Mouse (Mus musculus) C2C12 (cell line): ENCODE results near the gene Gphb5. TPM values are rescaled to one million over a fixed set of nuclear protein-coding genes. Genes with fewer than 3 reads are reported as not detected.
A peak's percentile ranks its signal among the peaks of the same experiment; 100 is the strongest.
"Not testable (repeated sequence)": the region's sequence is repeated elsewhere in the genome, so short reads cannot be mapped to it uniquely, and the experiment has no call there.

Experiments
- H3K27me3 ChIP-seq: one replicate; pipeline ENCODE4 v1.6.1; 2011; ENCODE audit not compliant: control insufficient read depth, insufficient read depth, insufficient read length
- H3K36me3 ChIP-seq: one replicate; pipeline ENCODE4 v1.6.1; 2011; ENCODE audit not compliant: control insufficient read depth, insufficient read depth
- H3K4me3 ChIP-seq: one replicate; pipeline ENCODE4 v1.5.1; 2011; ENCODE audit warnings: mild to moderate bottlenecking, control low read depth; ENCODE audit not compliant: poor library complexity, insufficient read depth, severe bottlenecking
- H3K79me2 ChIP-seq: one replicate; pipeline ENCODE4 v1.6.1; 2011; ENCODE audit not compliant: control insufficient read depth, insufficient read depth
- H3K79me3 ChIP-seq: one replicate; pipeline ENCODE4 v1.6.1; 2011; ENCODE audit warnings: low read depth, control low read depth
- H3ac ChIP-seq: one replicate; pipeline ENCODE3; 2011; ENCODE audit warnings: low read depth; ENCODE audit not compliant: control insufficient read depth, insufficient read length
- CEBPB ChIP-seq: IDR thresholded peaks from one replicate; pipeline ENCODE4 v1.6.1; 2011; ENCODE audit warnings: low read depth, mild to moderate bottlenecking, control low read depth, moderate library complexity
- CTCF ChIP-seq: IDR thresholded peaks from one replicate; pipeline ENCODE4 v1.5.1; 2011; ENCODE audit not compliant: control insufficient read depth, insufficient read depth, insufficient read length
- FOSL1 ChIP-seq: IDR thresholded peaks from one replicate; pipeline ENCODE4 v1.8.0; 2011; ENCODE audit warnings: mild to moderate bottlenecking, low read length; ENCODE audit not compliant: poor library complexity, insufficient read depth, severe bottlenecking
- MAX ChIP-seq: IDR thresholded peaks from one replicate; pipeline ENCODE4 v1.6.1; 2011; ENCODE audit warnings: mild to moderate bottlenecking, control low read depth
- MYOD1 ChIP-seq: IDR thresholded peaks from one replicate; pipeline ENCODE4 v1.6.1; 2011; ENCODE audit warnings: low read depth; ENCODE audit not compliant: control insufficient read depth, insufficient read length
- MYOG ChIP-seq: IDR thresholded peaks from one replicate; pipeline ENCODE4 v1.6.1; 2011; ENCODE audit not compliant: control insufficient read depth, insufficient read length; ENCODE audit errors: extremely low read depth
- USF1 ChIP-seq: IDR thresholded peaks from one replicate; pipeline ENCODE4 v1.6.1; 2011; ENCODE audit warnings: low read depth, mild to moderate bottlenecking, control low read depth, moderate library complexity
- polyA plus RNA-seq: library from polyadenylated mRNA; unstranded; fragments of >200 nt; fragmentation: generic; extraction: Trizol; gene quantifications from one replicate; pipeline ENCODE4 v1.2.1, GENCODE M21; 2012; ENCODE audit warnings: missing spikeins

Gene Gphb5
- polyA plus RNA-seq, 1 experiment: not detected

- Histone ChIP-seq H3K79me3 (no peaks in the 10 kb centered on the region), H3K36me3 (peaks cover 20% of the 10 kb centered on the region), H3K4me3 (no peak overlapping the region), H3K79me2 (no peaks in the 10 kb centered on the region), H3K27me3 (no peaks in the 10 kb centered on the region), H3ac (no peak overlapping the region)
- TF ChIP-seq MYOD1 (no peak), CEBPB (no peak), MYOG (no peak), CTCF (no peak), MAX (no peak), USF1 (no peak), FOSL1 (no peak)
Measured at GRCm38 (mm10) chr12:75453027-75453426, 36.4 kb upstream of the Gphb5 start.

GRCm38 (mm10) chr12:75450592-75450991, 34.0 kb upstream of the Gphb5 start:
- Histone ChIP-seq H3ac (no peak overlapping the region), H3K36me3 (peaks cover 9% of the 10 kb centered on the region), H3K79me2 (no peaks in the 10 kb centered on the region), H3K4me3 (no peak overlapping the region), H3K79me3 (no peaks in the 10 kb centered on the region), H3K27me3 (no peaks in the 10 kb centered on the region)
- TF ChIP-seq CEBPB (no peak), FOSL1 (no peak), USF1 (no peak), MYOD1 (no peak), CTCF (no peak), MAX (no peak), MYOG (no peak)

DNA sequence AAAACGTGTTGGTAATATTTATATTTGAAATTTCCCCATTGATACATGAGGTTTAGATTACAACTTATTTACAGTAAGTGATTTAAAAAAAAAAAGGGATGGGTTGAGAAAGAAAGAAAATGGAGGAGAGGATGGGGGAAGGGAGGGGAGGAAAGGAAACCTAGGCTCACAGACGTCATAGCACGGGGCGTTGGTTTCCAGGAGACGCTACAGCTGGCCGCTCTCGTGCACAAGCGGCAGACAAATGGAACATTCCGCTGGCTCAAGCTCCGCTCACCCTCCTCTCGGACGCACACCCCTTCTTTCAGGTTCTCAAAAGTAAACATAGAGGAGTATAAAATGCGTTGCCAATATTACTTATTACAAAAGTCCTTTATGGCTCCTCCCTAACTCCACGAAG, 33.4 kb upstream of the Gphb5 start:
- TF ChIP-seq FOSL1 (no peak), MYOD1 (no peak), MYOG (no peak), MAX (no peak), CTCF (no peak), USF1 (no peak), CEBPB (no peak)
- Histone ChIP-seq H3K79me3 (no peaks in the 10 kb centered on the region), H3K27me3 (no peaks in the 10 kb centered on the region), H3K36me3 (peaks cover 7% of the 10 kb centered on the region), H3K4me3 (no peak overlapping the region), H3ac (no peak overlapping the region), H3K79me2 (no peaks in the 10 kb centered on the region)

DNA sequence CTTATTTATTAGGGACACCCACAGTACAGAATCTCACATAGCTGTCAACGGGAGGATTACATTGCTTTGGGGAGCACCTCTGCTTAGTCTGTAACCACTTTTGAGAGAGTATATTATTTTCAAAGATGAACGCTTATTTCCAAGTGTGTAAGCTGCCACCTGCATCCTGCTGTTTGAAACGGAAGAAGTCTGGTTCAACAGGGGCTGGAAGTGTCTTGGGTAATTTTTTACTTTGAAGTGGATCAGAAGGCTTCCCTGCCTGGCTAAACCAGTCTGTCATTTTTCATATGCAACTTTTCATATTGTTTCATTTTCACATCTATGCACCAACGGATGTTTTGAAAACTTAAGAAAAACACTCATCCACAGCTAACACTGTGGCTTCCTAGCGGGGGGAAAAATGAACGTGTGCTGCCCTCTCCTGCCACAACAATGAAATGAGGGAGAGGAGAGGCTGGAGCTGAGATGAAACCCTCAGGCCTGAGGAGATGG, 32.9 kb upstream of the Gphb5 start:
- Histone ChIP-seq H3K4me3 (no peak overlapping the region), H3K27me3 (no peaks in the 10 kb centered on the region), H3K79me2 (no peaks in the 10 kb centered on the region), H3ac (no peak overlapping the region), H3K79me3 (no peaks in the 10 kb centered on the region), H3K36me3 (peaks cover 2% of the 10 kb centered on the region)
- TF ChIP-seq MYOG (no peak), CEBPB (no peak), CTCF (no peak)

- TF ChIP-seq USF1 (no peak), MAX (no peak), MYOD1 (no peak), CTCF (no peak), FOSL1 (no peak), CEBPB (no peak), MYOG (no peak)
Measured at GRCm38 (mm10) chr12:75448921-75449320, 32.3 kb upstream of the Gphb5 start.

GRCm38 (mm10) chr12:75446245-75446644, 29.7 kb upstream of the Gphb5 start:
- Histone ChIP-seq H3K4me3 (no peak overlapping the region), H3K36me3 (no peaks in the 10 kb centered on the region), H3K27me3 (no peaks in the 10 kb centered on the region), H3ac (no peak overlapping the region), H3K79me3 (no peaks in the 10 kb centered on the region), H3K79me2 (no peaks in the 10 kb centered on the region)
- TF ChIP-seq MYOD1: no peak
- no peak for TF ChIP-seq MYOG
- TF ChIP-seq MAX: no peak
- peak; percentile 46 for TF ChIP-seq CEBPB

More at GRCm38 (mm10) chr12:75448921-75449320, 32.3 kb upstream of the Gphb5 start:
- Histone ChIP-seq H3ac (no peak overlapping the region), H3K36me3 (no peaks in the 10 kb centered on the region), H3K27me3 (no peaks in the 10 kb centered on the region), H3K4me3 (no peak overlapping the region), H3K79me3 (no peaks in the 10 kb centered on the region), H3K79me2 (no peaks in the 10 kb centered on the region)

DNA sequence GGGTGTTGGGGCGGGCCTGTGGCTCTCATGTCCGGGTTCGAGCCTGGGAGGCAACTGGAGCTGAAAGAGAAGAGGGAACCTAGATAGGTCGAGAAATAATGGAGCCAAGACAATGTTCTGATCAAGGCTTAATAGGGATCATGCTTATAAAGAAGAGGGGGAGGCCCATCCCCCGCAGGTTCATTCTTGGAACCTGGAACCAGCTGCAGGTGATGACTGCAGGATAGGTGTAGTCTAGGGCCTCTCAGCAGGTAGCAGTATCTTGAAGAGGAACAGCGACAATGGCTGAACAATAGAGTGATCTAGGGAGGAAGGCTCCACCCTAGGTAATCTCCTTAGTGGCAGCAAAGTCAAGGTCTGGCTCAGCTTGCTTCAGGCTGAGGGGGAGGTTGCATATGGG, 15.8 kb upstream of the Gphb5 start:
- H3ac ChIP-seq, H3K79me2 ChIP-seq, H3K79me3 ChIP-seq, H3K36me3 ChIP-seq, H3K27me3 ChIP-seq, H3K4me3 ChIP-seq: not testable (repeated sequence)
